Mouse (Mus musculus) right cerebral cortex, postnatal 25 days (tissue): ENCODE measurements at regions not wholly inside any gene's neighbourhood (a gene's known extent, or its start where the extent isn't known, plus 50 kb on each side); places are given as distances from the start of the nearest gene placed in this dataset.
"Not testable (repeated sequence)": the region's sequence is repeated elsewhere in the genome, so short reads cannot be mapped to it uniquely, and the experiment has no call there.

Experiments
- DNase-seq: peaks from one replicate; pipeline ENCODE4 v3.0.0; 2022

DNA sequence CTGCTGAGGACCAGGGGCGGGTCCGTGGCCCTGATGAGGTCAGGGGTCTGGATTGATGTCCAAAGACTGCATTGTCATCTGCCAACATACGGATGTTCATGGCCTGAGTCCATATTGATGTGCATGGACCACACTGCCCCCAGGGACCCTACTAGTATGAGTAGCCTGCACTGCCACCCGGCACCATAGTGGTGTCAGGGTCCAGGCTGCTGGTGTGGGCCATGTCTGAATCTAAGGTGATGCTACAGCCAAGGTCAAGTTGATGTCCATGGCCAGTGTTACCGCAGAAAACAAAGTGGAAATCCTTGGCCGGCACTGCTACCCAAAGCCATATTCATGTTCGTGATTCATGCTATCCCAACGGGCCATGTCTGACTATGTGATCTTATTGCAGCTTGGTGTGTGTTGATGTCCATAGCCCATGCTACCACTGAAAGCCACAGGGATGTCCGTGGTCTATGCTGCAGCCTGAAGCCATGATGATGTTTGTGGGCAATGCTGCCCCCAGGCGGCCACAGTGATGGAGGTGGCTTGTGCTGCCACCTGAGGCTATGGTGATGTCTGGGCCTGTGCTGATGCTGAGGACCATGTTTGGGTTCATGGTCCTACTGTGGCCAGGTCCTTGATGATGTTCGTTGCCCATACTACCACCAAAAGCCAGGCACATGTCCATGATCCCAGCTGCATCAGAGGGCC, 130.5 kb downstream of the Iqub start:
- DNase-seq, result no peak

DNA sequence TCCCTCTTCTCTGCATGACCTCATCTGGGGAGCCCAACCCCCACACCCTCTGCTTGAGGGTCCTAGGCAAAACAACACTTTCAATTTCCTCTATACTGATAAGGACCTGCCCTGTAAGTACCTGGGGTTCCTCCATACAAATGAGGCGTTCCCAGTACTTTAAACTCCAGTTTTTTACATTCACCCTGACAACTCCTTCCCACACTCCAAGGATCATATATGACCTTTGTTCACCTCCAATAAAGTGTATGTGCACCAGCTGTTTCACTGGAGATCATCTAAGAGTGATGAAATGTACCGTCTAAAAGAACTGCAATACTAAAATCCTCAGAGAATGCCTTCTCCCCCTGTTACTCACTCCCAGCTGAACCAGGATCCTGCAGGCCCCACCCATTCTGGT, 135.0 kb downstream of the Iqub start:
- no peak for DNase-seq

- no peak for DNase-seq
These were observed 138.1 kb downstream of the Iqub start for GRCm38 (mm10) chr6:24376728-24377127.

- no peak for DNase-seq
These were observed 141.7 kb downstream of the Iqub start for GRCm38 (mm10) chr6:24373161-24373560.

- no peak for DNase-seq
These were observed 143.2 kb downstream of the Iqub start for GRCm38 (mm10) chr6:24371680-24372079.

GRCm38 (mm10) chr6:24350882-24351281, 164.0 kb downstream of the Iqub start:
- DNase-seq, result peak; percentile 19

GRCm38 (mm10) chr6:24348481-24349062, 166.3 kb downstream of the Iqub start:
- no peak for DNase-seq

DNA sequence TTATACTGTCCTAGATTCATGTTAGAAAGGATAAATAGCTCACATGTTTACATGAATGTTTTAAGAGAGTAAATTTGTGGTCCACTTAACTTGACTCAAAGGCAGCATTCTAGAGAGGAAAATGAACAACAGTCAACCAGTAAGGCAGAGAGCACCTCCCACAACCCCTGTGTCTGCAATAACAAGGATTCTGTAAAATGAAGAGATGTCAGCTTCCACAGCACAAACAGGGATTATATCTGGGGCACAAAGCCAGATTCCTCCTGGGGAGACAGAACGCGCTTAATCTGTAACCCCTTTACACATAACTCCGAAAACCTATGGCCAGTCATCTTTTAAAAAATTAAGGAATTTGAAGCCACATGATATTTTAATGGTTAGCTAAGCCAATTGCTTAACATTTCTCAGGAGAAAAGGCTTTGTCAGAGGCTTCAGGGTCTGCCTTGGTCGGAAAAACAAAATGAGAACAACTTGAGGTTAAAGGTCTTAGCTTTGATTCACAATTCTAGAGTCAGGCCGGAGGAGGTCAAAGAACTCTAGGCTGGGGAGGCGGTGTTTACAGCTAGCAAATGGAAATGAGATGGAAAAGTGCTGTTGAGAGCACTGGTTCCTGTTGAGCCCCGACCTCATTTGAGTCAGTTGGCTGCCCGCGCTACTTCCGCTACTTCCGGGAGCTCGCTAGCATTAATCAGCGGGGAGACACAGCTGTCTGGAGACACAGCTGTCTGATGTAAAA, 167.0 kb downstream of the Iqub start:
- DNase-seq, result no peak

DNA sequence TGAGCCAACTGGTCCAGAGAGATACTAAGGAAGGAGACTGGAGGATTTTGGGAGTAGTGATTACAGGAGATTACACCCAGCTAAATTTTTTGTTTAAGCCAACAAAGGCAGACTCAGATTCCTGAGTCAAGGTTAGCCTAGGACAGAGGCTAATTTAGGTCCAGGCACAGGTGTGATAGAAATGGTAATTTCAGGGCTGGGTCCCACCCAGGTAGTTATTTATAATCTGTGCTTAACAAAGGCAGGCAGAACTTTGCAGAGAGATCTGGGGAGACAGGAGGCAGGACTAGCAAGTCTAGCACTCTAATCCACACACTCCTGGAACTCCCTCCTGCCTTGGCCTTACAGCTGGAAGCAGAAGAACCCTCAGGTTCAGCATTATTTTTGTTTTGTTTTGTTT, 172.4 kb downstream of the Iqub start:
- DNase-seq, result no peak

DNA sequence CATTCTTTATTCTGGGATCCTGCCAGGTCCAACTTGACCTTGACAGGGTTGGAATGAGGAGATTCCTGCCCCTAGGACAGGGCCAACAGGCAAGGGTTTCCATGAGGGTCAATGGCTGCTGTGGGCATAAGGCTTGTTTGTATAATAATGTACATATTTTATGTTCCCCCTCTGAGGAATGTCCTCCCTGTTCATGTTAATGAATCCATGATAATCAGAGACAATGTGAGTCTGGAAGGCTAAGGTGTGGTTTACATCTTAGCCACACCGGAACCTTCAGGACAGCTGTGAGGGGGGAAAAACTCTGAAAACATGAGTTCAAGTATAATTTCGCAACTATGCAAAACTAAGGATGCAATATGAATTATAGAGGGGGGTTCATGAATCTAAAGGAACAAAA, 172.8 kb downstream of the Iqub start:
- no peak for DNase-seq

DNA sequence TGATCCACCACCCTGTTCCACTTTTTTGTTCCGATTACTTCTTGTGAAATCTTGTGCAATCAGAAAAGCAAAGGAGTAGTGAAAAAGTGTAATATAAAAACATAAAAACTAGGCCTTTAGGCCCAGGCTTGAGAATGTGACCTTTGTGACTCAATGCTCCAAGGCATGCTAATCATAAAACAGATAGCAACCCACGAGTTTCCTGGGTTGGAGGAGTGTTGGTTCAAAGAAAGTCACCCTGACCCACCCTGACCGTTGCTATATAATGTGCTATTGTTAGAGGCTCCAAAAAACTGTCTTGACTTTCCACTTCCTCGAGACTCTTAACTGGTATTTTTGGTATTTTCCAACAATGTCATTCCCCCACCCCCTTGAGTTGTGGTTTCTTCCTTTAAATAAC, 172.2 kb upstream of the Slc13a1 start:
- DNase-seq, result not testable (repeated sequence)

GRCm38 (mm10) chr6:24325215-24325614, 157.3 kb upstream of the Slc13a1 start:
- no peak for DNase-seq

DNA sequence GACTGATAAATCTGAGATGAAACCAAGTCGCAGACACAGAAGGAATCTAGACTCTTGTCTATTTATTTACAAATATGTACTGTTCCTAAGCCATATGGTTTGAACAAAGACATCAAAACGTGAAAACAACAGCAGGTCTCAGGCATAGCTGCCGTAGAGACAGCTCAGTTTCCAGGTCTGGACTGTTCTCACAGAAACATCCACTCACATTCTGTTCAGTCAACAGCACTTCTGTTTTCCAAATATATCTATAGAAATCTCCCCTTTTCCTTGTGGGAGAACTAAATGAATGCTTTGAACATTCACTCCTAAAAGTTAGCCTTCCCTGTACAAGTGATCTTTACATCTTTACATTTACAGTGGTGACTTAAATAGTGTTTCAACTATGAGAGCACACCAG, 156.8 kb upstream of the Slc13a1 start:
- no peak for DNase-seq

DNA sequence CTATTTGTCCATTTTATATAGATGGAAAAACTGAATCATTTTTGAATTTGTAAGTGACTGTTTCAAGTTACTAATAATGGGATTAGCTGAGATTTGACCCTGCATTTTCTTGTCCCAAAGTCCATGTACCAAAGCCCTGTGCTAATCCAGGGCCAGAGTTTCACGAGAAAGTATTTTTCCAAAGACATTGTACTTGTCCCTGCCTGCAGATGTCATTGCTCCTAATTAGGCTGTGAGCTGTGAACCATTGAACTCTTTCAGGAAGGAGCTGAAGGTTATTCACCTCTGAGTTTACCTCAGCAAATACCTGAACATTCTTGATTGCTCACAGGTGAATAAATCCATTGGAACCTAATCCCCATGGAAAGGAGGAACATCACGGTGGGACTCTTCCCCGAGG, 154.5 kb upstream of the Slc13a1 start:
- DNase-seq, result no peak

DNA sequence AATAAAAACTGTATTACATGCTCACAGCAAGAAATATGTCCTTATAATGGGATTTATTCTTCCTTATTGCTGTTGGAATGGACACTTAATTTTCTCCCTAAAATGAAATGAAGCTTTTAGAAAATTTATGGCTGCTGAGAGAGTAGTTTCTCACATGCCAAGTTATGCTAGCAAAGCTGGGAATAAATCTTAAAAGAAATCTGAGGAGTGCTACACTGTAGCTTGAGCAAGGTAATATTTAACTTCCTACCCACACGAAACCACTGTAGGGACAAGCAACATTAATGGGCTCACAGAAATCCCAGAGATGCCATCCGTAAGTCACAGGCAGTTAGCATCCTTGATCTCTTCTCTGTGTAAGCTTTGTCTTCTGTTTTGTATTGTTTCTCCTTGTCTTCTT, 151.0 kb upstream of the Slc13a1 start:
- no peak for DNase-seq

DNA sequence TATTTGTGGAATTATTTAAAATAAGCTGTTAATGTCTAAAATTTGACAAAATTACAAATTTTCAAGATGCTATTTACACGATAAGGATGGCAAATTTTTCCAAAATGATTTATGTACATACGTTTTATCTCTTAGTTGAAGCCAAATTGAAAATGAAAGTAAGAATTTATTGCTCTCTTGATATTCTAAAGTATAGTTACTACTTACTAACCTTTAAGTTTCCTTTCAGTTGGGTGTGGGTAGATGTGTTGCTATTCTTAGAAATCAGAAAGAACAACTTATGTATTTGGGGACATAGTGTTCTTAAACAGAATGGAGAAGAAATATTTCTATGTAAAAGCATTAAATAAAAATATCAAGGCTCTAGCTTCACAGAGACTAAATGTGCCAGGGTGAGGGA, 142.8 kb upstream of the Slc13a1 start:
- DNase-seq, result no peak

DNA sequence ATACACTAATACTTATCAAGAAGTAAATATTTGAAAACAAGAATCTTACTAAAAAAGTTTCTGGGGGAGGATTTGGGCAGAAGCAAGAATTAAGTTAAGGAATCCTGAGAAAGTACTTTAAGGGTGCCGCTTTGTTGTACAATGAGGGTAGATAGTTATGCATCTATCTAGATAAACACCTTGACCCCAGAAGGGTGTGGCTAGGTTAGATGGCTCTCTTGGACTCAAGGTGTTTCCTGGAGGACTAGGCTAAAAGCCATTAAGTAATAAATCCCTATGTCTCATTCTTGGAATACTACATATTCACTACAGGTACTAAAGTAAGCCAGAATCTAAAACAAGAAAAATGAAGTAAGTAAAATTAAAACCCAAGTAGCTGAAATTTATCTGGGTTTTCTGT, 141.9 kb upstream of the Slc13a1 start:
- DNase-seq, result no peak

GRCm38 (mm10) chr6:24301681-24302080, 133.8 kb upstream of the Slc13a1 start:
- no peak for DNase-seq

- no peak for DNase-seq
These were observed 133.3 kb upstream of the Slc13a1 start for GRCm38 (mm10) chr6:24301146-24301545.

DNA sequence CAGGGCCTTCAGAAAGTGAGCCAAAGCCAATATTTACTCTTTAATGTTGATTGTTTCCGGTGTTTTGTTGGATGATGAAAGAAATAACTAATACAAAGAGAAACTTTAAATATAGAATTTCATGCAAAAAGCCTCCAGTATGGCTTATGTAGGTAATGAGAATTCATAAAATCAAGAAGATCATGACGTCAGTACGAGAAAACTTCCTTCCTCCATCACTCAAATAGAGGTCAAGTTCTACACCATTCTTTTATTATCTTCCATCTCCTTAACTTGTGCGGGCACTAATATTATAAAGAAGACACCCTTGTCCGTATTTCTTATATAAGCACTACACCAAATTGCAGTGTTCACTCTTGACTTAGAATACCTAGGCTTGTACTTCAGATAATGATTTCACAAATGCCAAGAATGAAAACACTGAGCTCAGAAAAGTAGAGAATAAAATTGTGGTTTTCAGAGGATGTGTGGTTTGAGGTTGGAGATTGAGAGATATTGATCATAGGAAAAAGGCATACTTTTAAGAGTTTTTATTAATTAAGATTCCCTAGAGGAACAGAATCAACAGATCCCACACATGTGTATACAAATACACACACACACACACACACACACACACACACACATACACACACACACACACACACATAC, 130.8 kb upstream of the Slc13a1 start:
- no peak for DNase-seq

DNA sequence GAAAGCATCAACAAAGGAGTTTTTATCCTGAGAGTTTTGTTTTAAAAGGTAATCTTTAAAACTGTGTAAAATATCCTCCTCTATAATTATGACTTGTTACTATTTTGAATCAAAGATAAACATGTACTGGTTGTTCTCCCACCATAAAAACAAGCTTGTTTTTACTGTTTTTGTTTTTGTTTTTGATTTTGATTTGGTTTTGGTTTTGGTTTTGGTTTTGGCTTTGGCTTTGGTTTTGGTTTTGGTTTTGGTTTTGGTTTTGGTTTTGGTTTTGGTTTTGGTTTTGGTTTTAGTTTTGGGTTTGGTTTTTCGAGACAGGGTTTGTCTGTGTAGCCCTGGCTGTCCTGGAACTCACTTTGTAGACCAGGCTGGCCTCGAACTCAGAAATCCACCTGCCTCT, 120.9 kb upstream of the Slc13a1 start:
- not testable (repeated sequence) for DNase-seq

DNA sequence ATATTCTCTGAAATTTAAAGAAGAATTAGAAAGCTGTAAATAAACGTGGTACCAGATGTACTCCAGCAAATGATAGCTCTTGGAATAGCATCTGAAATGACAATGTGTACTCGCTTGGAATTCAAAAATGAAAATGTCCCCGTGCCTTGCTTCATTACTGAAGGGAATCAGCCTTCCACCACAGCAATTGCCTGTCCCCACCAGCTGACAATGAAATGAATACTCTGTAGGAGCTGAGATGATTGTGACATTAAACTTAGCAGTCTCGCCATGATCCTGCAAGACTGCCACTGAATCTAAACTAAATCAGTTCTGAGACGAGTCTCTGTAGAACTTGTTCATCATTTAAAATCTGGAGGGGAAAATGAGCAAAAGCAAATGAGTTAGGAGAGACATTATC, 104.9 kb upstream of the Slc13a1 start:
- DNase-seq, result no peak

DNA sequence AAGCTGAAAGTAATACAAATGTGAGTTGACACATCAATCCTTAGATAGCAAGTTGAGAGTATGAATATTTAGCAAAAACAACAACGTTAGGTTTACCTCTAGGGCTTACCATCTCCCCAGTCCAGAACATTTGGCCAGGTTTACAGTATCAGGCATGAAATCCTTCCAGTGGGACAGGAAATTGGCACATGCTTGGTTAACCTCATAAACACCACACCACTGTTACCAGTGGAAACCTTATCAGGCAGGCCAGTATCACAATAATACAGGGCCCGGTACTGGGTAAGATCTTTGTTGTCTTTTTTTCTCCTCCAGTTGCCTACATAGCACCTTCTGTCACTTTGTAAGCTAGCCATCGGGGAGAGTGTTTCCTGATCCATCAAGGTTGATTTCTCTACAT, 101.7 kb upstream of the Slc13a1 start:
- no peak for DNase-seq

DNA sequence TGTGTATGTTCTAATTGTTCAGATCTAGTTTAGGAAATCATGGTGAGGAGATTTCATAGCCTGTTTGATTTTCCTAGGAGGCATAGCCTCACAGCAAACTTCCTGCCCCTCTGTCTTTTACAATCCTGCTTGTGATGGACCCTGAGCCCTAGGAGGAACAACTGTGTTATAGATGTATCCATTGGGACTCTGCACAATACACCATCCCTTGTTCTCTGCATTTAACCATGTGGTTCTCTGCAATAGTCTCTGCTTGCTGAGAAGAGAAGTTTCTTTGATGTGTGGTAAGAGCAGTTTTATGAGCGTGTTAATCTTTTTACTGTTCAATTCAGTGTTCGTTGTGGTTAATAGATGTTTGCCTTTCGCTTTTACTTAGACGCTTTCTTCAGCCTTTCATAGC, 95.9 kb upstream of the Slc13a1 start:
- no peak for DNase-seq
